Mouse (Mus musculus) adrenal gland, postnatal 4 days (tissue): ENCODE data around the gene Ak8. TPM values are rescaled to one million over a fixed set of nuclear protein-coding genes. Genes with fewer than 3 reads are reported as not detected.

Experiments used
- DNase-seq, 2 experiments: peaks; one replicate each; pipeline ENCODE4 v3.0.0; 2021 to 2022; ENCODE audit warnings: low spot score in 2 of 2, mixed read lengths in 2 of 2
- total RNA-seq, 2 experiments: library from RNA; stranded (reverse); gene quantifications; 2 replicates each; pipeline ENCODE4 v1.2.3; 2021

The Ak8 gene
- total RNA-seq, 2 experiments from 2014 or later, result 0.45 to 0.90 TPM

- DNase-seq, result no peak
Measured at GRCm38 (mm10) chr2:28727786-28728404, 27.9 kb downstream of the Ak8 start.

- DNase-seq, result no peak
Measured at GRCm38 (mm10) chr2:28730676-28731075, 30.7 kb downstream of the Ak8 start.

DNA sequence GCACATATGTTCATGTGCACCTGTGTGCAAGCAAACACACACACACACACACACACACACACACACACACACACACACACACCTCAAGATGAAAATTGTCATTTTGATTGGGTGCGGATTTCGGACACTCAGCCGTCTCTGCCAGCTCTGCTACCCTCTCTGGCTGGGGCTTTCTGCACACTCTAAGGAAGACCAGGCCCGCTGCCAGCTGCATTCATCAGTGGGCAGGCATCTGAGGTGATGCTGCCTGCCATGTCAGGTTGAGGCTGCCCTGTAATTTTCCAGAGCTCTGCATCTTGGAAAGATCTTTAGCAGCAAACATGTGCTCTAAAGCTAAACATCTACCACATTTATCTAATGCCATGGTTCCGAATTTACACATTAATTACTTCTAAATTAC is 37.1 kb downstream of the Ak8 start:
- DNase-seq, result no peak

GRCm38 (mm10) chr2:28740159-28740558 is 40.2 kb downstream of the Ak8 start:
- DNase-seq, result no peak

DNA sequence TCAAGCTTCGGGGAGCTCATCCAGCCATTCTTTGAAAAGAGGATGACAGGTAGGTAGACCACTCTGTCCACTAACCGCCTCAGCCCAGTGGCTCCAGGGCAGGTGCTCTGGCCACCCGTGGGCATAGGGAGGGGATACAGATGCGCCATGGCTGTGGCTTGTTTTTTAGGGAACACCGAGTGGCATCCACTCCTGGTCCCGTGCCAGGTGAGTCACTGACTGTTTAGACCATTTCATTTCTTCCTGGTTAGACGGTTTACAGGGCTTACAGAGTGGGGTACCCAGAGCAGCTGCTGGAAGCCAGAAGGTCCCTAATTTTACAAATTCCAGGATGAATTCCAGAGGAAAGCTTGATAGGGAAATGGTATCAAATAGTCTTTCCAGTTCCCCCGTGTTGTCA is 42.7 kb downstream of the Ak8 start:
- DNase-seq, result no peak

- DNase-seq, result no peak
Measured at GRCm38 (mm10) chr2:28746682-28747332, 46.8 kb downstream of the Ak8 start.

DNA sequence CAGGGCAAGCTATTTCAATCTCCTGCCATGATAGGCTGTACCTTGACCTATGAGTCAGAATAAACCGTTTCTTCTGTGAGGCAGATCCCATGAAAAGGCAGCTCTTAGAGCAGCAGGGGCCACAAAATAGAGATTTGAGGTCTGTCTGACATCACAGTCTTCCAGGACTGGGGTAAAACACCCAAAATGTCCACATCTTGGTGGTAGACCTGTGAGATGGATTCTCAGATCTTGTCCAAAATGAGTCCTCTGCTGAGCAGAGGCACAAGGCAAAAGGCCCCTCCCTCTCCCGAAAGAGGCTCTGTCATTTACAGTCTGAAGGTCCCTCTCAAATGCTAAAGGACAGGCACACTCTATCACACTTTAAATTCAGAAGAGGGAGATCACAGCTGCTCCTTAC is 47.7 kb downstream of the Ak8 start:
- no peak for DNase-seq

DNA sequence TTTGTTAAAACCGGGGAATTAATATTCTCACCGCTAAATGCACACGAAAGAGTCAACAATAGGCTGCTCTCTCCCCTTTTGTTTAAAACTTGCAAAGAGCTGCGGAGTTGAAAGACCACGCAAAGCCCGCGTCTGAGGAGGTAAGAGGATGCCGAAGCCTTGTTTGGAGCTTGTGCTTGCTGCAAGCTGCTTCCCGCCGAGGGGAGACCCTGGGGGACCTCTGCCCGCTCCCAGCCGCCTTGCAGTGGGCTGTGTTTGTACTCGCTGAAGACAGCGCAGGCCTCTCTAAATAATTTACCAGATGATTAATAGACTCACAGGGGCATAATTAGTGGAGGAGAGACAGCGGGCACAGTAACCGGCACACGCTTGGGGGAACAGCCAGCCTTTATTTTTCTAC is 51.2 kb downstream of the Ak8 start:
- no peak for DNase-seq

DNA sequence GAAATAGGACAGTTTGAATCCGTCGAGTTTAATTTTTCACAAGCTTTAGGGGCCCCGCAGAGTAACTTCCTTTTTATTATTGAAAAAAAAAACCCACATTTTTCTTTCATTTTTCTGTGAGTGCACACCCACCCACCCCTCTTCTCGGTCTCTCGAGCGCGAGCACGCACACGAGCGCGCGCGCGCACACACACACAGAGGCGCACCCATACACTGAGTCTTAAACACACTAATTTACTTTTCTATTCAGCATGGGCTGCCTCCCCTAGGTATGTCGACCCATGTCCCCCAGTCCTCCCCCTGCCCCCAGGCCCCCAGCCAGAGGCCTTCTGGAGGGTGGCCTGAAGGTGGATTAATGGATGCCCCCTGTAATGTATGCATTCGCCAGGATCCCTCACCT is 51.7 kb downstream of the Ak8 start:
- no peak for DNase-seq

GRCm38 (mm10) chr2:28752388-28752787 is 52.4 kb downstream of the Ak8 start:
- no peak for DNase-seq

DNA sequence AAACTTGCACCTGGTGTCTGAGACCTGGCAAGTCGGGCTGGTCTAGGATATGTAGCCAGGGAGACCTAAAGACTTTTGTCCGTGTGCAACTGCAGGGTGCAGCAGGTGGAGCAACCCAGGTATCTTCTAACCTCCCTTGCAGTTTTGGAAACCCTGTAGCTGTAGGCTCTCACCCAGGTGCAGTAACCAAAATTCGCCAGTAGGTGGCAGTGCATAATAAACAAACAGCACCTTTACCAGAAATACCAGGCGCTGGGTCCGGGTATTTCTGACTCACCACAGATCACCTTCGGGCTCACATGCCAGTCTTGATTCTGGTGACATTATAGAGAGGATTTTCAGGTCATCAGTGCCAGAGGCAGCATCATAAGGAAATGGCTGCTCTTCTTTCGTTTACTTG is 55.5 kb downstream of the Ak8 start:
- peak; percentile 46 to 75 for DNase-seq

DNA sequence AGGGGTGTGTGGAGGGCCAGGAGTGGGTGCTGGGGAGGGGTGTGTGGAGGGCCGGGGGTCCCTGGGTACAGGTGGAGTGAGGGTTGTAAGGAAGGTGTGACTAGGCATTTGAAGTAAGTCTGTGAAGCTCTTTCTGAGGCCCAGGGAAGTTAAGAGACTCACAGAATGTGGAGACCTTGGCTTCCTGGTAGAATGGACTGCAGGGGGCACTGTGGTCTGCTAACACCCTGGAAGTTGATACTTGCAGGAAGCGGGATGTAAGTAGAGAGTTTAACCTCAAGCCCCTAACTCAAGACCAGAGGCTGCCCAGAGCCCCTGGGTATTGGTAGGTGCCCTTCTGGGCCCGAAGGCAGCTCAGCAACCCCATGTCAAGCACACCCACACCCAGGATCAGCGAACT is 56.2 kb downstream of the Ak8 start:
- DNase-seq, result peak in 1 of 2 experiments; percentile 11

- DNase-seq, result no peak
Measured at GRCm38 (mm10) chr2:28759441-28759840, 59.5 kb downstream of the Ak8 start.

- no peak for DNase-seq
Measured at GRCm38 (mm10) chr2:28766590-28766989, 66.6 kb downstream of the Ak8 start.

DNA sequence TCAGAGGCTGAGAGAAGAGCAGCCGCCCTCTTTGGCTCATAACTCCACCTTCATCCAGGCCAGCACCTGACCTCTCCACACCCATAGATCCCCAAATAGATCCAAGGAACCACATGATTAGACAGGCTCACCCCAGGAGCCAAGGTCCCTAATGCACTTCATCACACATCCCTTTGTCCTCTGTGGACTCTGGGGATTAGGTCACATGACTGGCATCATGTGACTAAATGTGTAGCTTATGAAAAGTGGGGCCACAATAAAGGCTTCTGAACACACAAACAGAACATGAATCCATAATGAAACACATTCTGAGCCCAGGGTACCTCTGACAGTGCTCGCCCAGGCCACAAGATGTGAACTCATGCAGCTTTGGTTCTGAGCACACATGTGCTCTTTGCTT is 67.1 kb downstream of the Ak8 start:
- no peak for DNase-seq

- no peak for DNase-seq
Measured at GRCm38 (mm10) chr2:28770697-28771096, 70.7 kb downstream of the Ak8 start.

- no peak for DNase-seq
Measured at GRCm38 (mm10) chr2:28774073-28774472, 74.1 kb downstream of the Ak8 start.

- DNase-seq, result no peak
Measured at GRCm38 (mm10) chr2:28776728-28777127, 76.8 kb downstream of the Ak8 start.

DNA sequence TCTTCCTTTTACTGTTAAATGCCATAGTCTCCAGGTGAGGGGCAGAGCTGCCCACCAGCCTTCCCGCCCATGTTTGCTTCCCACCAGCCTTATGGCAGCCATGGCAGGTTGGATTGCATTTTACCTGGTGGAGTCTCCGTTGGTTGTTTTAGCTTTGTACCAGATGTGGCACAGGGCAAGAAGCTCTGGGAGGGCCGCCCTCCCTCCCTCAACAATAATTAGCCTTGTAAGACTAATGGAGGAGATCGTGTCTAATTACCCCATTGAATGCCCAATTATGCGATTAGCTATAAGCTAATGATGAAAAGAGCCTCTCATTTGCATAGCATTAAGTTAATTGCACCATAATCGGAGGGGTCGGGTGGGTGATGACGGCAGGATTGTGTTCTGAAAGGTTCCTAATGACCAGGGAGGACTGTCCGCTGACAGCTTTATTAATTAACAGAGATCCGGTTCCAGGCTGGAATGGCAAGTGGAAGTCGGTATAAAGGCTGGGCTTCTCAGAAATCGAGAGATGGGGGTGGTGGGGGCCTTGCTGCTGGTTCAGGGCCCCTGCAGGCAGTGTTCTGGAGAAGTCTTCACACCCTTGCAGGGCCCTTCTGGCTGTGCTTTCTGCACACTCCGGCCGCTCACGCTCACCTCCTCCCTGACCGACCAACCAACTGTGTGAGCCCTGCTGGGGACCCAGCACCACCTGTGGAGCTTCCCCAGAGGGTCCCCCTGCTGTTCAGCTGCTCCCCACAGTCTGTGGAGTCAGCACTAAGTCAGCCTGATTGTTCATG is 80.2 kb downstream of the Ak8 start:
- DNase-seq, result no peak

GRCm38 (mm10) chr2:28781310-28781709 is 81.3 kb downstream of the Ak8 start:
- no peak for DNase-seq

GRCm38 (mm10) chr2:28786355-28787066 is 86.5 kb downstream of the Ak8 start:
- no peak for DNase-seq
